Mouse (Mus musculus) megakaryocyte, embryonic 14.5 days (primary cell): Measurements from ENCODE around the gene Ttn.

Experiments
- FLI1 ChIP-seq: IDR thresholded peaks from 2 replicates; pipeline ENCODE4 v1.6.1; 2012; ENCODE audit warnings: low read length, inconsistent platforms, mixed read lengths
- GATA1 ChIP-seq: IDR thresholded peaks from 3 replicates; pipeline ENCODE4 v1.6.1; 2012; ENCODE audit warnings: mixed read lengths, low read length, inconsistent platforms, borderline replicate concordance

GRCm38 (mm10) chr2:76966582-76966981 lies 15.8 kb downstream of the Ttn start:
- no peak for TF ChIP-seq GATA1
- TF ChIP-seq FLI1: no peak
